Mouse (Mus musculus): ENCODE data around the gene Ube2d3.

- TF ChIP-seq CTCF (IDR thresholded peaks at IDR 0.05; ENCODE audit: insufficient read depth, low read depth, low read length) (no peak), POLR2A (IDR thresholded peaks at IDR 0.05; ENCODE audit: insufficient read depth, low read depth, low read length) (no peak; the same call in 1 of the 2 replicates)
Measured at GRCm38 (mm10) chr3:135438913-135439531, 1.1 kb downstream of the Ube2d3 start.
